Mouse (Mus musculus) cortical plate, adult 2 months (tissue): ENCODE data around the gene Eml6. TPM values are rescaled to one million over a fixed set of nuclear protein-coding genes. Genes with fewer than 3 reads are reported as not detected.
A peak's percentile ranks its signal among the peaks of the same experiment; 100 is the strongest.

Experiments used
- H3K27ac ChIP-seq: fragments of 200-500 bp; 2 replicates; pipeline ENCODE4 v1.5.1; 2012; ENCODE audit warnings: low read length, control low read depth, inconsistent platforms; ENCODE audit not compliant: insufficient read depth
- H3K4me1 ChIP-seq: fragments of 200-500 bp; 2 replicates; pipeline ENCODE4 v1.6.1; 2011; ENCODE audit warnings: low read length; ENCODE audit not compliant: control insufficient read depth, insufficient read depth
- H3K4me3 ChIP-seq: fragments of 200-500 bp; 2 replicates; pipeline ENCODE4 v1.5.1; 2011; ENCODE audit warnings: mild to moderate bottlenecking, low read length, control low read depth; ENCODE audit not compliant: insufficient read depth
- CTCF ChIP-seq: fragments of 200-500 bp; IDR thresholded peaks from 2 replicates; pipeline ENCODE4 v1.5.1; 2011; ENCODE audit warnings: mild to moderate bottlenecking, control low read depth, low read length; ENCODE audit not compliant: insufficient read depth; ENCODE audit errors: extremely low read depth
- POLR2A ChIP-seq: fragments of 200-500 bp; IDR thresholded peaks from 2 replicates; pipeline ENCODE4 v1.6.1; 2011; ENCODE audit warnings: mild to moderate bottlenecking, low read length, control low read depth; ENCODE audit not compliant: insufficient read depth; ENCODE audit errors: extremely low read depth
- polyA plus RNA-seq: library from polyadenylated mRNA; depleted of rRNA; stranded (reverse); fragments of >200 nt; gene quantifications from 2 replicates; pipeline ENCODE4 v1.2.3, GENCODE M21; 2012

Gene Eml6
- polyA plus RNA-seq, 1 experiment, result 26.0 TPM

- no peak for TF ChIP-seq POLR2A
- no peak for TF ChIP-seq CTCF
- Histone ChIP-seq H3K4me1 (no peaks in the 10 kb centered on the region), H3K27ac (no peak overlapping the region), H3K4me3 (no peak overlapping the region)
These were observed 202.7 kb downstream of the Eml6 start for GRCm38 (mm10) chr11:29823141-29823540.

- Histone ChIP-seq H3K4me1 (peaks cover 4% of the 10 kb centered on the region; the same call in 1 of the 2 replicates), H3K27ac (no peak overlapping the region), H3K4me3 (no peak overlapping the region)
- no peak for TF ChIP-seq POLR2A
- TF ChIP-seq CTCF, result no peak
These were observed 210.2 kb downstream of the Eml6 start for GRCm38 (mm10) chr11:29815670-29816069.

DNA sequence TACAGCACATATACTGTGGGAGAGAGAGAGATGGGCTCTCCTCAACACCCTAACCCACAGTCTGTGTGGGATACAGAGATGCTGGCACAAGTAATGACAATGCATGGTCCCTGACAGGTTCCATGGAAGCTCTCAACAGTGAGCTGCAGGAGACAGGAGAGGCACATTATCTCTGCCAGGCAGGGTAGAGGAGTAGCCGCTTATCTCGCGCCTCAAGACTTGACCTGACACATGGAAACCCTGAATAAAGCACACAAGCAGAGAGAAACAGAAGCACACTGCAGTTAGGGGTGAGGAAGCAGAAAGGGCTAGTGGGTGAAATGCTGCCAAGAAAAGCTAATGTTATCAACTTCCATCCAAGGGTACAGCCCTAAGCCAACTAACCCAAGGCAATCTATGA, 210.6 kb downstream of the Eml6 start:
- Histone ChIP-seq H3K4me1 (peaks cover 4% of the 10 kb centered on the region; the same call in 1 of the 2 replicates), H3K27ac (no peak overlapping the region), H3K4me3 (no peak overlapping the region)
- TF ChIP-seq POLR2A, result no peak
- no peak for TF ChIP-seq CTCF

DNA sequence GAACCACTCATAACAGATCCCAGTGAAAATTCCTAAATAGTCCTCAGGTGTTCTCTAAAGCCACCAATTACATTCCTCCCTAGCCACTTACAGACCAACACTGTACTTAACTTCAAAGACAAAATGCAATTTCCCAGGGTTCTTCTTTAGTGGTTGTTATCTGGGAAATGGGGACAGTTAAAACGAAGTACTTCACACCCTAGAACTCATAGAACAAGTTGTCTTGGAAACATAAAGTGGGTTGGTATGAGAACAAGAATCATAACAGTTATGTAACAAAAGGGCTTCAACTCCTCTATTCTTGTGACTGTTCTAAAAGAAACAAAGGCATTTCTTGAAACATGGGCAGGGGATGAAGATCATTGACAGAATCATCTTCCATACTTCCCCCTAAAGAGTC, 212.6 kb downstream of the Eml6 start:
- H3K27ac ChIP-seq, result peak overlapping the region; percentile 83; the same call in 1 of the 2 replicates
- peaks cover 8% of the 10 kb centered on the region for H3K4me1 ChIP-seq
- H3K4me3 ChIP-seq, result no peak overlapping the region
- TF ChIP-seq CTCF, result no peak
- no peak for TF ChIP-seq POLR2A

- no peak overlapping the region for H3K4me3 ChIP-seq
- H3K27ac ChIP-seq, result peak overlapping the region; percentile 83; the same call in 1 of the 2 replicates
- peaks cover 10% of the 10 kb centered on the region for H3K4me1 ChIP-seq
- TF ChIP-seq CTCF, result no peak
- no peak for TF ChIP-seq POLR2A
These were observed 213.4 kb downstream of the Eml6 start for GRCm38 (mm10) chr11:29812475-29812874.

DNA sequence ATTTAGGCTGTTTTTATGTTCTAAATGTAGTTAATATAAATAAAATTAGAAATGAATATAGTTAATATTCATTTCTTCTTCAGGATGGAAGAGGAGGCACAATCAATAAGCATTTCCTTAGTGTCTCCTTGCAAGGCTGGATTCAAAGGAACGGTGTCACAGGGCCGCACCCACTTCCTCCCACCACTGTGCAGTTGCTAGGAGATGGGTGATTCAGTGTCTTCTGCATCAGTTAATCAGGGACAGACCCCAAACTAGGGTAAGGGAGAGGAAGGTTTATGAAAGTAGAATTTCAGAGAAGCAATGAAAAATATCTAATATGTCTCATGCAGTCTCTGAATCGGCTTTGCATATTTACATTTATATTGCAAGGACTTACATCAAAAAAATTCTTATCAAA, 215.5 kb downstream of the Eml6 start:
- no peak overlapping the region for H3K27ac ChIP-seq
- no peak overlapping the region for H3K4me3 ChIP-seq
- H3K4me1 ChIP-seq, result peaks cover 13% of the 10 kb centered on the region
- no peak for TF ChIP-seq CTCF
- TF ChIP-seq POLR2A, result no peak

GRCm38 (mm10) chr11:29808981-29809589, 216.7 kb downstream of the Eml6 start:
- H3K4me1 ChIP-seq, result peaks cover 13% of the 10 kb centered on the region
- TF ChIP-seq POLR2A (no peak), CTCF (no peak)
- H3K27ac ChIP-seq, result peak overlapping the region; percentile 95
- H3K4me3 ChIP-seq, result no peak overlapping the region

DNA sequence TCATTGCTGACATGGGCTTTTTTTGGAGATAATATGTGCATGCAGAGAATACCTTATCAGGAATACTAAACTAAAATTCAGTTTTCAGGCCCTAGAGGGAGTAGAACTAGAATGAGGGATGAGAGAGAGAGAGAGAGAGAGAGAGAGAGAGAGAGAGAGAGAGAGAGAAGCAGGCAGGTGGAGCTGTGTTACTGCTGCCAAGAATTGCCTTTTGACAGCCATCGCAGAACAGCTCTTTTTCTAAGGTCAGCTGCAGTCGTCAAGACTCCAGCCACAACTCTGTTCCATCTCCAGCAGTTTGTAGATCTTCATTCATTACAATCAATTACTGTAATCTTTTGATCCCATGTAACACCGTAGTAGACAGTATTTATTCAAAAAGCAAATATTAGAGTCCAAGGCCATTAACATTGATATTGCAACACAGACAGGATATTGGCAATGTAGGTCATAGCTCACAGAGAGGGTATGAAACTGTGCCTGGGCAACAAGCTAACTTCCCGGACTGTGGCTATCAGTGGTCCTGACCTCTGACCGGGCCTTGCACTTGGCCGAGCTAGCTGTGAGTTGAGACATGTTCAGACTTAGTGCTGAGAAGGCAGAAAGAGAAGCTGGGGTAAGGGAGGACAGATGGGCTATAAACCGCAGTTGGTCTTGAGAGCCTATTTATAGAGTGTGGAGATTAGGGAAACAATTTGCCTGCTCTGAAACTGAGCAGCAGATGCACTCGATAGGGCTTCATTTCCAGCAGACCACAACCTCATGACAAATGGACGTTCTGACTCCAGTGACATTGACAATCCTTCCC, 217.5 kb downstream of the Eml6 start:
- peak overlapping the region; percentile 95 for H3K27ac ChIP-seq
- TF ChIP-seq CTCF, result no peak
- TF ChIP-seq POLR2A, result no peak
- H3K4me1 ChIP-seq, result peaks cover 13% of the 10 kb centered on the region
- no peak overlapping the region for H3K4me3 ChIP-seq

GRCm38 (mm10) chr11:29807325-29807724, 218.5 kb downstream of the Eml6 start:
- TF ChIP-seq POLR2A (no peak), CTCF (no peak)
- no peak overlapping the region for H3K27ac ChIP-seq
- H3K4me1 ChIP-seq, result peaks cover 9% of the 10 kb centered on the region
- H3K4me3 ChIP-seq, result no peak overlapping the region
